Mouse (Mus musculus) adrenal gland, adult 2 months (tissue): Measurements from ENCODE around the gene Aldh3b2. TPM values are rescaled to one million over a fixed set of nuclear protein-coding genes. Genes with fewer than 3 reads are reported as not detected.
A peak's percentile ranks its signal among the peaks of the same experiment; 100 is the strongest.

Source experiments
- DNase-seq: peaks from one replicate; pipeline ENCODE4 v3.0.0; 2021
- long read RNA-seq: library from polyadenylated mRNA; stranded (forward); transcript quantifications from one replicate; pipeline ENCODE4 v2.0.0, GENCODE M21; 2021
- polyA plus RNA-seq: library from polyadenylated mRNA; depleted of rRNA; stranded (reverse); fragments of >200 nt; gene quantifications from 2 replicates; pipeline ENCODE4 v1.2.3, GENCODE M21; 2012; rRNA removed
- total RNA-seq, 2 experiments: library from RNA; stranded (reverse); gene quantifications; 2 replicates each; pipeline ENCODE4 v1.2.3; 2021

Aldh3b2 gene
- 10 to 100 TPM; 12.2 to 15.2 TPM for total RNA-seq
- 4.0 and 7.6 TPM in 2 replicates for polyA plus RNA-seq
- long read RNA-seq, transcript Aldh3b2-201 (10 exons, 2,142 nt) = major isoform, 8 of 10 reads
- long read RNA-seq, partial matches to known transcripts = 2 of 10 reads
- long read RNA-seq, other reads (novel, unspliced or antisense) = 0 of 10 reads

- no peak for DNase-seq
These were observed at the start of gene Aldh3b2 for GRCm38 (mm10) chr19:3972229-3972628. Gene Aldh3b2 (plus strand): TSS chr19:3972328.

DNA sequence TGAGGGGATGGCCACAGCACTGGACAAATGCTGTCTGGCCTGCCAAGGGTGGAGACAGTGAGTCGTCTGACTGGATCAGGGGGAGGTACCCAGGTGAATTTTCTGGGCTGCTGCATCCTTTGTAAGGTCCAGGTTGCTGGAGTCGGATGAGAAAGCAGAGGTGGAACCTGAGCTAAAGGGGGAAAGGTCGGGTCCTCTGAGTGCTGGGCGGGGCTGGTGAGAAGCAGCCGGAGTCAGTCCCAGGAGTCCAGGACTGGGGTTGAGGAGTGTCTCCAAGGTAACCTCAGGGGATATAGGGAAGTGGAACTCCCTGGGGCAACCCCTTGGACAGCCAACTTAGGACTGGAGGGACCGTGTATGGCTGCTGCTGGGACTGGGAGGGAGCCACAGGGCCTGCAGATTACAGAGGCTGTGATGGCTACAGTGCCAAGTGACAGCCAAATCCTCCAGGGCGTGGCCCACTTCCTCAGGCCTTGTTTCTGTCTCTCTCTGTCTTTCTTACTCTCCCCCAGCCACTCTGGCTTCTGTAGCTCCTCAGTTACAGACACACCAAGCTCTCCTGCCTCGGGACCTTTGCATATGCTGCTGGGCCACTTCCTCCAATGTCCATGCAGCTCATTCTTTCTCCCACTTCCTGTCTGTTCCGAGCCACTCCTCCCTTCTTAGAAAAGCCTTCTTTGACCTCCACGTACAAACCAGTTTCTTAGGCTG, 49.3 kb upstream of the Aldh3b2 start:
- no peak for DNase-seq

GRCm38 (mm10) chr19:3923586-3923985, 48.5 kb upstream of the Aldh3b2 start:
- DNase-seq = no peak

GRCm38 (mm10) chr19:3924190-3924589, 47.9 kb upstream of the Aldh3b2 start:
- peak; percentile 83 for DNase-seq

- no peak for DNase-seq
These were observed 47.3 kb upstream of the Aldh3b2 start for GRCm38 (mm10) chr19:3924868-3925267.

DNA sequence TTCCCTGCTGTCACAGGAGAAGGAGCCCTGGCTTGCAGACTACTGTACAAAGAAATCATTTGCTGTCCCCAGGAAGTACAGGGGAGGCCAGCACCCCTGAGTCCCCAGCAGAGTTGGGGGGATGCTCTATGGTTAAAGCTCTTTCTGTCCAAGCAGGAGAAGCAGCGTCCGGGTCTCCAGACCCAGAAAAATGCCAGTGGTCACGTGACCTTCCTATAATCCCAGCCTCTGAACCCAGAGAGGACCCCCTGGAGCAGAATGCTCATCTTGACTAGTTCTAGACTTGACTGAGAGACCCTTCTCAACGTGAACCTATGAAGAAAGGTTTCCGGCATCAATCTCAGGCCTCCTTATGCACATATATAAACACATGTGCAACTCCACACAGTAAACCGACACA, 46.3 kb upstream of the Aldh3b2 start:
- DNase-seq = no peak

DNA sequence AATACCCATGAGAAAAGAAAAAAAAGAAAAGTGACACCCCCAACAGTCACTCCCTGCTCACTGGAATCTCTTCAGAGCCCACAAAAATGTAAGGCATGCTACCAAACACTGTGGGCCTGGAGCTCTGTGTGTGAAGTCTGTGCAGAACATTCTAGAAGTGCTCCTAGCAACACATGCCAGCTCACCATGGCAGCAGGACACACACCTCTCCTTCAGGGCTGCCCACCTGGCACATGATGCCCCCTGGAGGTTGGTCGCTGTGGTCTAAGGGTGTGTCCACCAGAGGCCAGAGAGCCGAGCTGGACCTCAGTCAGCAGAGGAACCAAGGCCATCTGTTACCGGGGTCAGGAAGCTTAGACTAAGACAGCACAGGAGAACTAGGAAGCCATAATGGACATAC, 45.8 kb upstream of the Aldh3b2 start:
- DNase-seq = peak; percentile 54

DNA sequence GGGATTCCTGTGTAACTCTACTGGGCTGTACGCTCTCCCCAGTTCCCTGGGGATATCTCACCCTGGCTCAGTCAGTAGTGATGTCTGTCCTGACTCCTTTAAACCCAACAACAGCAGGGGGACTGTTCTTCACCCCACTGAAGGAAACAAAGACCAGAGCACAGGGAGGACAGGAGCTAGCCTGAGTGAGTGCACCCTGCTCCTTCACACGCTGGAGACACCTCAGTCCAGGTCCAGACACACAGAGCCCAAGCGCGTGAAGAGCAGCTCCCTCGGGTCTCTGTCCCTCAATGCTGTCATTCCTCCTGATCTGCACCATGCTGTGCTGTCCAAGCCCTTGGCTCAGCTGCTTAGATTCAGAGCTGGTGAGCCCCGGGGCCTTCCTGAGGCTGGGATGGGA, 45.4 kb upstream of the Aldh3b2 start:
- no peak for DNase-seq

- DNase-seq = no peak
These were observed 44.1 kb upstream of the Aldh3b2 start for GRCm38 (mm10) chr19:3927989-3928388.

- DNase-seq = no peak
These were observed 43.3 kb upstream of the Aldh3b2 start for GRCm38 (mm10) chr19:3928779-3929178.

GRCm38 (mm10) chr19:3929211-3929941, 42.8 kb upstream of the Aldh3b2 start, which contains the start of gene Aldh3b1:
Gene Aldh3b1 (minus strand): TSS chr19:3929808.
- DNase-seq = peak; percentile 98

DNA sequence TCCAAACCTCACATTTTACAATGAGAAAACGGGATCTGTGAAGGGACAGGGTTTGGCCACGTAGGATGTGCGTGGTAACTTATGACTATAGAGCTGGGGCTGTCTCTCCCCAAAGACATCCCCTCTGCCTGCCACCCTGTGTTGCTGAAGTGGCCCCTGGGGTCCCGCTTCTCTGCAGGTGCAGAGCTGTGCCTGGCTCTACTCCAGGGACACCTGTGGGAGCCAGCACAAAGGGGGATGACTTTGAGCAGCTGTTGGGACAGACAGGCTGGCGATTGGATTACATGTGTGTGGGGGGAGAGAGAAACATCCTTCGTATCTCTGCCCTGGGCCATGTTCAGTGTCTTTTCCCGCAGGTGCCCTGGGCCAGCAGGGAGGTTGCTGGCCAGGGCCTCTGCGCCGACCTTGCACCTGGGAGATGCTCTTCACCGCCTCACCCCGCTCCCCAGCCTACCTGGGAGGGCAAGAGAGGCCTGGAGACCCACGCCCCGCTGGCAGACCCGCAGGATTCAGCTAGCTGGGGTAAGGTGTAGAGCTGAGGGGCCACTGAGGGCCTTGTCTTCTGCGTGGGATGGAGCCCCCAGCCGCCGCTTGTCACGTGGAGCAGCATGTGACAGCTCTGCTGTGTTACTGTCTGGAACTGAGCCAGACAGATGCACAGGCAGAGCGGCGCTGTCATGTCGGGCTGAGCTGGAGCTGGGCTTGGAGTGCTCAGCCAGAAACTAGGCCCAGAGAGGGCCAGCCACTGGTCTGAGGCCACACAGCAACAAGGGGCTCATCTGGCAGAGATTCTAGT, 41.7 kb upstream of the Aldh3b2 start:
- DNase-seq = no peak

DNA sequence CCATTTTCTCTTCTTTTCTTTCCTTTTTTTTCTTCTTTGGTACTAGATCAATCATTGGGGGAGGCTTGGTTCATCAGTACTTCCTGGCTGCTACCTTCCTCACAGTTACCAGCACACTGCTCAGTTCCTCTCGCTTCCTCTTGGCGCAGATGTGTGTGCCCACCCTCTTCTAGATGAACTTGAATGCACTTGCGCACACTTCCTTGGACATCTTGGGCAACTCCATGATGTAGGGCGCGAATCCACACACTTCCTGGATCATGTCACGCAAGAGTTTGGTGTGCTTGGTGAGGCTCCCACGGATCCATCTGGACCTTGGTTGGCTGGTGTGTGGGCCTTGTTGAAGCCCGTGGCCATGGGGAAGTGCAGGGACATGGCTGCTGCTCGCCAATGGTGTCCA, 40.4 kb upstream of the Aldh3b2 start:
- DNase-seq = no peak

DNA sequence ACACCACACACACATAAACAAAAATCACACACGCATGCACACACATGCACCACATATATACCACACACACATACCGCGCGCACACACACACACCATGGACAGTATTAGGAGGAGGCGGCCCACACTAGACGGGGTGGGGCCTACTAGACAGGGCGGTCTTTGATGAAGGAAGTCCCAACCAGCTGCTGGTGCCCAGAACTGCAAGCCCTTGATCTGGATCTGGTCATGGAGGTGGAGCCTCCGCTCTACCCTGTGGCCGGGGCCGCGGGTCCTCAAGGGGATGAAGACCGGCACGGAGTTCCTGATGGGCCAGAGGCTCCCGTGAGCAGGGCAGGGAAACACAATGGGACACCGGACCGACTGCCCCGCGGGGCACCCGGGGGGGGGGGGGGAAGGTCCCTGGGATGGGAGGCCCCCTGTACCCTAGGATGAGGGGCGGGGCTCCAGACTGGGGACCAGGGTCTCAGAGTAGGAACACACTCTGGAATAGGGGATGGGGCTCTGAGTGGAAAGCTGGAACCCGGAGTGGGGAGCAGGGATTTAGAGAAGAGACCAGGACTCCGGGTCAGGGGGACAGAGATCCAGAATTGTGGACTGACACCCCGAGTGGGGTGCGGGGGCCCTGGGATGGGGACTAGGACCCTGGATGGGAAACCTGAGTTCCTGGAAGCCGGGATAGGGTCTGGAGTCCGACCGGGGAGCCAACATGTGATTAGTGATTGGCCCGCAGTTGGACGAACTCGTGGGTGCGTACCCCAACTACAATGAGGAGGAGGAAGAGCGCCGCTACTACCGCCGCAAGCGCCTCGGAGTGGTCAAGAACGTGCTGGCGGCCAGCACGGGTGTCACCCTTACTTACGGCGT, 36.9 kb upstream of the Aldh3b2 start, which contains the start of gene Unc93b1:
Gene Unc93b1, plus strand, starts transcription at position 155 of the 864 bp plus-strand sequence.
- peak; percentile 92 for DNase-seq

- DNase-seq = peak; percentile 79
These were observed 36.0 kb upstream of the Aldh3b2 start for GRCm38 (mm10) chr19:3935896-3936850.

- no peak for DNase-seq
These were observed 29.8 kb upstream of the Aldh3b2 start for GRCm38 (mm10) chr19:3942315-3942714.

DNA sequence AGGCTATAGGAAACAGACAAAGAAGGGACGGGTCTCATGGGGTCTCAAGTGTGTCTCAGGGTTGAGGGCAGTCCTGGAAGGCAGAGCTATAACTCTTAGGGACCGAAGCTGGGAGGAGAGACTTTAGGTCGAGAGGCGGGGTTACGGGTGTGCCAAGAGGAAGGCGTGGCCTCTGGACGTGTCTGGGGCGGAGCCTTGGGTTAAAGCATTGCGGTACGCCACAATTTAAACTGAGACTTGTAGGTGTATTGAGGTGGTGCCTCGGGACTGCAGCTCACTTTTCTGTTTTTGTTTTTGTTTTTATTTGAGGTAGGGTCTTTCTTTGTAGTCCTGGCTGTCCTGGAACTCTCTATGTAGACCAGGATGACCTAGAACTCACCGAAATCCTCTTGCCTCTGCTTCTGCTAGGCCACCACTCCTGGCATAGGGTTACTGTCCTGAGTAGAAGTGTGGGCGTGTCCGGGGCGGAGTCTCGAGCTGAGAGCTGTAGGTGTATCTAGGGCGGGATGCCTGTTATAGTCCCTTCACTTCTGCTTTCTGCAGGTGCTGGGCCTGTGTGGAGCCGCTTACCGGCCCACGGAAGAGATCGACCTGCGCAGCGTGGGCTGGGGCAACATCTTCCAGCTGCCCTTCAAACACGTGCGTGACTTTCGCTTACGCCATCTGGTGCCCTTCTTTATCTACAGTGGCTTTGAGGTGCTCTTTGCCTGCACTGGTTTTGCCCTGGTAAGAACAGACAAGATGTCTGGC, 29.0 kb upstream of the Aldh3b2 start:
- DNase-seq = no peak

- DNase-seq = peak; percentile 57
These were observed 26.1 kb upstream of the Aldh3b2 start for GRCm38 (mm10) chr19:3945872-3946564.

DNA sequence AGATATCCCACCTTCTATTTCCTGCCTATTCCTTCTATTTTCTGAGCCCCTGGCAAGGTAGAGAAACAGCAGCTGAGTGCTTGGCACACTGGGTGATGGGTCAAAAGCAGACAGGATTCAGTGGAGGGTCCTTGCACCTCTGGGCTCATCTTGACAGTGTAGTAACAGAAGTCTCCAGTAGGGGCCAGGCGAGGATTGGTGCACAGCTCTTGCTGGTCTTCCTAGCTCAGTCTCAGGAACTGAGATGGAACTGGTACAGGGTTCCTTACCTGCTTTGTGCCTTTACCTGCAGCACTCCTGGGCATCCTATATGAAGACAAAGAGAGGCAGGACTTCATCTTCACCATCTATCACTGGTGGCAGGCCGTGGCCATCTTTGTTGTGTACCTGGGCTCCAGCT, 25.4 kb upstream of the Aldh3b2 start:
- peak; percentile 60 for DNase-seq
